In the genomic region with DNA sequence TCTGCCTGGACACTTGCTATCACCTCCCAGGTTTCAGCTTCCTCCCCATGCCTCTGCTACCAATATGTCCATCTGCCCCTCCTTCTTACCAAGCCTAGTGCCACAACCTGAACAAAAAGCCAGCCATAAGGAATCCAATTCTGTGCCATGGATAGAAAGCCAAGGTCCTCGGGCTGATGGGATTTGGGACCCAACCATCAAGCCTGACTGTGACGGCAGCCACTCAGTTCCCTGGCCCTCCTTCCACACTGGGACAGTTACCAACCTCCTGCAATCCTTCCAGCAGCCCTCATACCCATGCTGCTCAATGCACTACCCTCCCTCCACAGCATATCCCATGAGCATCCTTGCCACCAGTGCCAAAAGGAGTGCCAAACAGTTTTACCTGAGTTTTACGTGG, we compare ENCODE assay signal across 16 mouse cellular contexts. TPM values are rescaled to one million over a fixed set of nuclear protein-coding genes. Genes with fewer than 3 reads are reported as not detected.
DNase-seq lines count a peak whose midpoint lies in the region; ATAC-seq lines count a peak whose summit lies in the region.
"Had no signal": no experiment of that assay in that cellular context is flagged by ENCODE, and none has a peak within 500 bp of the region (broad histone marks: within the 10 kb centered on the region; RNA-seq: fewer than 3 reads in every experiment).

No protein-coding gene starts in this region.

- no peaks in the 10 kb centered on the region for H3K4me1 ChIP-seq in midbrain, embryonic 16.5 days (ENCODE audit: control insufficient read depth, insufficient read depth, low read length)
- H3K4me1 ChIP-seq: liver, embryonic 15.5 days had no signal

- no peak for ATAC-seq in midbrain, embryonic 16.5 days
- ATAC-seq: activated CD4-positive, CD25-positive, alpha-beta regulatory T cell, adult 4 months; forebrain, embryonic 14.5 days had no signal

- peak; percentile 24 for DNase-seq in adrenal gland, postnatal 25 days
- no peak for DNase-seq in adrenal gland, adult 8-10 months
- peak; percentile 47 for DNase-seq in lung, postnatal 10 days
- no peak for DNase-seq in lung, adult 18-20 months
- peak; percentile 47 to 51 for DNase-seq in heart, adult 9 months (ENCODE audit: low spot score in 2 of 2)
- no peak for DNase-seq in ovary, postnatal 10 days (ENCODE audit: low spot score)
- DNase-seq: thymus, postnatal 14 days had no signal

- H3K36me3 ChIP-seq in midbrain, embryonic 16.5 days (ENCODE audit: control insufficient read depth, insufficient read depth, low read length) = no peaks in the 10 kb centered on the region
- H3K36me3 ChIP-seq: limb, embryonic 12.5 days; liver, embryonic 15.5 days; midbrain, embryonic 10.5 days had no signal

- no peak overlapping the region for H3K27ac ChIP-seq in midbrain, embryonic 16.5 days (ENCODE audit: low read length)
- H3K27ac ChIP-seq: limb, embryonic 12.5 days; liver, embryonic 15.5 days; midbrain, embryonic 10.5 days; stomach, postnatal 0 days had no signal

- H3K4me3 ChIP-seq in midbrain, embryonic 16.5 days (ENCODE audit: low read depth, low read length) = no peak overlapping the region
- H3K4me3 ChIP-seq: limb, embryonic 12.5 days; liver, embryonic 15.5 days; midbrain, embryonic 10.5 days had no signal

- no peaks in the 10 kb centered on the region for H3K9me3 ChIP-seq in midbrain, embryonic 16.5 days (replicated peaks; ENCODE audit: control insufficient read depth, low read length, poor library complexity, severe bottlenecking)
- H3K9me3 ChIP-seq: limb, embryonic 12.5 days; liver, embryonic 15.5 days; midbrain, embryonic 10.5 days had no signal

- no peak overlapping the region for H3K4me2 ChIP-seq in midbrain, embryonic 16.5 days (ENCODE audit: low read length)
- H3K4me2 ChIP-seq: limb, embryonic 12.5 days; liver, embryonic 15.5 days had no signal

- no peaks in the 10 kb centered on the region for H3K27me3 ChIP-seq in midbrain, embryonic 16.5 days (ENCODE audit: control insufficient read depth, insufficient read depth, low read depth, low read length)
- H3K27me3 ChIP-seq: limb, embryonic 12.5 days; liver, embryonic 15.5 days had no signal

- 80% methylated on average over 3 of the region's 3 CpGs for WGBS in midbrain, embryonic 16.5 days

- no peak overlapping the region for H3K9ac ChIP-seq in midbrain, embryonic 16.5 days (ENCODE audit: low read depth, low read length)
- H3K9ac ChIP-seq: limb, embryonic 12.5 days; liver, embryonic 15.5 days had no signal

RNA-seq across cellular contexts. Expression of gene Slc1a7, which starts 48.2 kb away (rescaled TPM):
- total RNA-seq in adrenal gland, postnatal 25 days (2021) = 0.58 TPM in 1 of 2 replicates, not detected in the other
- total RNA-seq in adrenal gland, adult 8-10 months (2022) = under 1 TPM; 0.35 to 0.73 (median 0.49) TPM
- polyA plus RNA-seq in midbrain, embryonic 16.5 days (2015; fragmentation: Nextera tagmentation; extraction: Ambion mirVana) = 0.15 TPM in 1 of 2 replicates, not detected in the other
- total RNA-seq: neutrophil, adult 5-6 weeks had no signal
- polyA plus RNA-seq: forebrain, embryonic 14.5 days; kidney, embryonic 14.5 days; limb, embryonic 12.5 days; liver, embryonic 15.5 days; midbrain, embryonic 10.5 days had no signal

Comparison
In these comparisons a context has a peak if more than half of its experiments do, and no peak if none do; other contexts are left out.
1. DNase-seq: peak in adrenal gland, postnatal 25 days (single experiment), lung, postnatal 10 days (single experiment) and heart, adult 9 months (2 of 2); none in adrenal gland, adult 8-10 months (single experiment), lung, adult 18-20 months (0 of 2) and ovary, postnatal 10 days (single experiment).